Mouse (Mus musculus) right cerebral cortex, adult 18-20 months (tissue): ENCODE measurements around the gene Ino80e.

Source experiments
- DNase-seq: peaks from one replicate; pipeline ENCODE4 v3.0.0; 2022; ENCODE audit warnings: mixed read lengths

Gene Ino80e

GRCm38 (mm10) chr7:126855641-126856040 lies 6.5 kb downstream of the Ino80e start:
- DNase-seq: no peak

- DNase-seq: no peak
Measured at GRCm38 (mm10) chr7:126853454-126853853, 8.7 kb downstream of the Ino80e start.

DNA sequence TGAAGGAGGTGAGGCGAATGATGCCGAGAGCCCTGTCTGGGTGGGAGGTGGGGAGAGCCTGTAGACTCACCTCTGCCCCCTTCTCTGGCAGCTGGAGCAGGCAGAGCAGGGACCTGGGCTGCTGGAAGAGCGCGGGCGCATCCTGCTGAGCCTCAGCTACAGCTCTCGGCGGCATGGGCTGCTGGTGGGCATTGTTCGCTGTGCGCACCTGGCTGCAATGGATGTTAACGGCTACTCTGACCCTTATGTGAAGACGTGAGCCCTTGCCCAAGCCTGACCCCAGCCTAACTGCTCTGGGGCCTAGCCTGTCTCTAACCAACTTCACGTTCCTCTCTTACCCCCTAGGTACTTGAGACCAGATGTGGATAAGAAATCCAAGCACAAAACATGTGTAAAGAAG lies 11.0 kb downstream of the Ino80e start:
- no peak for DNase-seq

DNA sequence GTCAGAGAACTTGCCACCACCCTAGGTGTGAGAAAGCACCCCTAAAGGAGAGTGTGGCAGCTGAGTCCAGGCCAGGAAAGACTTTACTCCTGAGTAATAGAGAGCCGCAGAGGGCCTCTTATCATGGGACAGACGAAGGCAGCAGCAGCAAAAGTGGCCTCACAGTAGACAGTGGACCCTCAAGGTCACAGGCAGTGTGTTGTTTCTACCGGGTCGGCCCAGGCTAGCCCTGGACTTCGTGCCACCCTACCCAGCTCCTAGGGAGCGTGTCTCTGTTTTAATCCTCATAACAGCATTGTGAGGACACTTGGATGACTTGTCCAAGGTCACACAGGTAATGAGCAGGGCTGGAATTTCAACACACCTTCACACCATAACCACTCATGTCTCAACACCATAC lies 12.0 kb downstream of the Ino80e start:
- DNase-seq: no peak

- DNase-seq: peak; percentile 62
Measured at GRCm38 (mm10) chr7:126848794-126849193, 13.4 kb downstream of the Ino80e start.

DNA sequence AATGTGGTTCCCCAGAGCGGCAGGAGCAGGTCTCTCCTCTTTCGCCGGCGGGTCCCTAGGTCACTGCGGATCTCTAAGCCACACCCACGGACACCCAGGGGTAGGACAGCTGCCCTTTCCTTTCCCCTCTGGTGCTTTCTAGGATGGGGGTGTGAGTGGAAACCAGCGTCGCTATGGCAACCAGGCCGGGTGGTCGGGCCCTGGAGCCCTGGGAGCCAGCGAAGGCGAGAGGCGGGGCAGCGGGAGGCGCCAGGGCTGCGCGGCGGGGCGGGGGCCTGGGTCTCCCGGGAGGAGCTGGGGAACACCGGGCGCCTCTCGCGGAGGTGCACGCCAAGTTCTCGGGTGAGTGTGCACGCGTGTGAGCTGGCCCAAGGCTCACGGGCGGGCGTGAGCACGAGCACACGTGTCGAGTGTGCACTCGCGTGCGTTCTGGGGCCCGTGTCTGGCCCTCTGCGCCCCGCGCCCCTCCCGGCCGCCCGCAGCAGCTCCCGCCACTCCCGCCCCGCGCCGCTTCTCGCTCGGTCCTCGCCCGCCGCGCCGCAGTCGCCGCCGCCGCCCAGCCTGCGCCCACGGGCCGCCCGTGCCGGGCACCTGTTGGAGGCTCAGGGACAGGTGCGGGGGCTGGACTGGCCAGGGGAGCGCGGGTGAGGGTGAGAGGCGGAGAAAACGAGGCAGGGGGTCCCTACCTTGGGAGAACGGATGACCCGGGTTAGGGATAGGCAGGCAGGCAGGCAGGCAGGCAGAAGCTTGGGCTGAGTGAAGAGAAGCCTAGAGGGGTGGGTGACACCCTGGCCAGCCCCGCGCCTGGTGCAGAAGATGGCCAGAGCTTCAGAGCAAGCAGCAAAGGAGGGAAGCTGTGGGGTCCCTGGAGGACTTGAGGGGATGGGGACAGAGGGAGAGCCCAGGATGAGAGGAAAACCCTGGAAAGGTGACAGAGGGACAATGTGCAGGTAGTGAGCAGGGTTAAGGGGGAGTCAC lies 14.5 kb downstream of the Ino80e start:
- no peak for DNase-seq

GRCm38 (mm10) chr7:126847116-126847420 lies 15.1 kb downstream of the Ino80e start, which contains the start of gene Doc2a:
Gene Doc2a, plus strand, starts transcription at chr7:126847416.
- no peak for DNase-seq

DNA sequence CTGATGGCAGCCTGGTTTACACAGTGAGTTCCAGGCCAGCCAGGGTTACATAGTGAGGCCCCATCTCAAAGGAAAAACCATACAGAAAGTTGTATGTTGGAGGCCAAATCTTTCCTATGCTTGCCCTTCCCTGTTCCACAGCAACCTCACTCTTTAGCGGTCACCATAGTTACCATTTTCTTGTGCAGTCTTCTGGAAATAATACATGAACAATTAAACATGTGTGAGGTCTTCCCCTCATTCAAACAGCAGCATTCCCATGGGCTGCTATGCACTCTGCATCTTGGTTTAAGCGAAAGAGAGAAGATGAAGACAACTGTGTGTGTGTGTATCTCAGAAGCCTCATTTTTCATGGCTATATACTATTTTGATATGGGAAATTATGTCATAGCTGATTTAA lies 16.7 kb downstream of the Ino80e start:
- no peak for DNase-seq

- no peak for DNase-seq
Measured at GRCm38 (mm10) chr7:126843276-126843675, 18.9 kb downstream of the Ino80e start.

- no peak for DNase-seq
Measured at GRCm38 (mm10) chr7:126833294-126833693, 28.9 kb downstream of the Ino80e start.

DNA sequence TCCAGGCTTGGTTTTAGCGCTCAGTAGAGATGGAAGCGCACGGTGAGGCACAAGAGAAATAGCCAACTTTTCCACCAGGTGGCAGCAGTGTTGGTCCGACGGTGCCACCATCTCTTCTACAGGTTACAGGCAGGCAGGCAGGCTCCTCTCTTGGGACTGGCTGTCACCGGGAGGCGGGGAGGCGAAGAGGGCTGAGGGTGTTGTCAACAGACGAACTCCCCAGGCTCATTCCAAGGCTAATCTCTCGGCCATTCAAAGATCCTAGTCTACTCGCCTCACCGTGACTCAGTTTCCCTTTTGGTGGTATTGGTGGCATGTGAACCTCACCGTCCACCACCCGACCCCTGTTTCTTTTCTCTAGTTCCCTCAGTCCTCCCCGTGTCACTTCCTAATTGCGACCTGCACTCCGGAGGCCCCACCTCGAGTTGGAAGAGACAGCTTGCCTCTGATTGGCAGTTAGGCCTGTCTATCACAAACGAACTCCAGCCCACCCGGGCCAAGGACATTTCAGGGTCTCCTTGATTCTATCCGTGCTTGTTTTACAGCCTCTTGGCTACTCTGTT lies 30.1 kb downstream of the Ino80e start:
- DNase-seq: peak; percentile 81

GRCm38 (mm10) chr7:126831539-126831938 lies 30.6 kb downstream of the Ino80e start, which contains the start of gene 4930451I11Rik:
Gene 4930451I11Rik, minus strand, starts transcription at chr7:126831639.
- DNase-seq: no peak

DNA sequence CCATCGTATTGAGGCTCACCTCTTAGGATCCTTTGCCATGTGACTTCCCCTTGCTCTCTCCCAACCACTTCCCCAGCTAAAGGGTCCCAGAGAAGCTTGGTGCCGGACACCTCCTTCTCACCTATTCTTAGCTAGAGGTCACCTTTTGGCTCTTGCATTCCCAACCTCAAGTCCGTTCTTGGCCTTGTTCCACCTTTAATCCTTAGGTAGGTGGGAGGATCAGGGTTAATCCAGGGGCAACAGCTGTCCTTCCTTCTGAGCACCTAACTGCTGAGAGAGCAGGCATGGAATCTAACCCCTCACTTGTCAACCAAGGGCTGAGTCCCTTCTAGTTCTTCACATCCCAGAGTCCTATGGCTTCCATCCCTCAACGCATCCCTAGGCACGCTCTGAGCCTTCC lies 36.2 kb downstream of the Ino80e start:
- DNase-seq: no peak

GRCm38 (mm10) chr7:126825403-126825802 lies 36.8 kb downstream of the Ino80e start:
- DNase-seq: no peak

DNA sequence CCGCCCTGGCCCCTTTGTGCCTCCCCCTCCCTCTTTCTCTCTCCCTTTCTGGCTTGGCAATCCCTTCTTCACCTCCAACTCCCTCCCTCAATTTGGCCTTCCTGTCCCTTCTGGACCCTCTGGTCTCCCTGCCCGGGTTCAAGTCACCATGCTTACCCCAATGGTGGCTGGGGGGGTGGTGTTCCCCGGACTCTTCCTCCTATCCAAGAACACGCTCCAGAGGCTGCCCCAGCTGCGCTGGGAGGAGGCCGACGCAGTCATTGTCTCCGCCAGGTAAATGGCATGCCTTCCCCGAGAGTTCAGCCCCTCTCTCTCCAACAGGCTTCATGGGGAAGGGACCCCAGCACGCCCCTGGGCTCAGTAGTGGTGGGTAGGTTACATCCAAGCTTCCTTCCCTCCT lies 38.2 kb downstream of the Ino80e start:
- DNase-seq: no peak

DNA sequence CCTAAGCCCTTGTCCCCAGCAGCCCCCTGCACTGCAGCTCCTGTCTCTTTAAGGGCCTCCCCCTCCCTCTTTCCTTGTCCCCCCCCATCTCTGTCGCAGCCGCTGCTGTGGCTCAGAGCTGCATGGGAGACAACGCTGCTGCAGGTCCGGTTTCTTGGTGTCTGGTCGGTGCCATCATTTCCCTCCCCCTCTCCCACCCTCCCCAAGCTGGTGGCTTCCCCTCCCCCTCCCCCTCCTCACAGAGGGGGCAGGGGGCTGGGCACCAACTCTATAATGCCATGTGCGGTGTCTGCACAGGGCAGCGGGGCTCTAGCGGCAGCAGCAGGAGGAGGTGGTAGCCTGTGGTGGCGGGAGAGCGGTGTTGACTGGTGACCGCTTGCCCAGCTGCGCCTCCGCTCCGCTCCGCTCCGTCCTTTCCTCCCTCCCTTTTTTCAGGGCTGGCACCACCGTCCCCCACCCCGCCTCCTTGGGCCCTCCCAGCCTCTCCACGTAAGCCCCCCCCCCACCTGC lies 38.9 kb downstream of the Ino80e start:
- no peak for DNase-seq

GRCm38 (mm10) chr7:126822741-126823140 lies 39.4 kb downstream of the Ino80e start:
- DNase-seq: no peak

DNA sequence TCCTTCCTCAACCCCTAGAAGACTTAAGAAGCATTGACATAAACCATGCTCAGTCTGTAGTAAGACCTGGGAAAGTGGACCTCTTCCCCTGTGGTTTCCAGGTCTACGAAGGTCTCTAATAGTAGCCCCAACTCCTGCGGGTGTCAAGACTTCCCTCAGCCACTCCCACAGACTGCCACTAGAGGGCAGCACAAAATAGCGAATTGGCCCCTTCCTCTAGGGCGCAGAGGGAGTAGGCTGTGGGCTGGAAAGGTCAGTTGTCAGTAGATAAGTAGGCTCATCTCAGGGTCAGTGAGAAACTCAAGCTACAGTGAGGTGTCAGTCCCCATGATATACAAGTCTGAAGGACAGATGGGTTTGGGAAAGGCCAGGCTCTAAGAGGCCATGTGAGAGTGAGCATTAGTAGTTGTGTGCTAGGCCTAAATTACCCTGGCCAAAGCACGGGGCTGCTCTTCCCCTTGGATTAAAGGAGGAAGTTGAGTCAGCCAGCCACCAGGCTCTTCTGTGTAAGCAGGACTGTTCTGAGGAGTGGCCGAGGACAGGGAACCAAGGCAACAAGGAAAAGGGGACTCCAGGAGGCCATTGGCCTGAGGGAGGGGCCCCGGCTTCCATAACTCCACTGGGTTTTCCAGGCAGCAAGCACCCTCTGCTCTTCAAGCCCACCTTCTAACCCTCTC lies 40.2 kb downstream of the Ino80e start:
- peak; percentile 78 for DNase-seq

- no peak for DNase-seq
Measured at GRCm38 (mm10) chr7:126818818-126819217, 43.4 kb downstream of the Ino80e start.

- no peak for DNase-seq
Measured at GRCm38 (mm10) chr7:126817595-126817994, 44.6 kb downstream of the Ino80e start.

- DNase-seq: no peak
Measured at GRCm38 (mm10) chr7:126816494-126816893, 45.7 kb downstream of the Ino80e start.

DNA sequence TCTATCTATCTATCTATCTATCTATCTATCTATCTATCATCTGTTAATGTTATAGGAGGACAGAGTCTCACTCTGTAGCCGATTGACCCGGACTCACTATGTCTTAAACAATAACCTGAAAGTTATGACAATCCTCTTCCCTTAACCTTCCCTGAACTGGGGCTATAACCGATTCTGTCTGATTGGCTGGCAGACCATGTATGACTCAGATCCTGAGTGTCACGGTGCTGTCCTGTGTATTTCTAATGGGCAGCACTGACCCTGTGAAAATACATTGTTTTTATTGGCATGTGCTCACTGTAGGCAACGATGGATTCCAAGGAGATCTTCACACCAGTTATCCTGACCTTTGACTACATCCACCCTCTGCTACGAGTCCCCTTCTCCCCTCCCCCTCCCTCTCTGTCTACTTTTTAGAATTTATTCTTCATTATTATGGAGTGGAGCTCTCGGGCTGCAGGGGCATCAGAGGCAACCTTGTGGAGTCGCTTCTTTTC lies 46.4 kb downstream of the Ino80e start:
- DNase-seq: no peak

DNA sequence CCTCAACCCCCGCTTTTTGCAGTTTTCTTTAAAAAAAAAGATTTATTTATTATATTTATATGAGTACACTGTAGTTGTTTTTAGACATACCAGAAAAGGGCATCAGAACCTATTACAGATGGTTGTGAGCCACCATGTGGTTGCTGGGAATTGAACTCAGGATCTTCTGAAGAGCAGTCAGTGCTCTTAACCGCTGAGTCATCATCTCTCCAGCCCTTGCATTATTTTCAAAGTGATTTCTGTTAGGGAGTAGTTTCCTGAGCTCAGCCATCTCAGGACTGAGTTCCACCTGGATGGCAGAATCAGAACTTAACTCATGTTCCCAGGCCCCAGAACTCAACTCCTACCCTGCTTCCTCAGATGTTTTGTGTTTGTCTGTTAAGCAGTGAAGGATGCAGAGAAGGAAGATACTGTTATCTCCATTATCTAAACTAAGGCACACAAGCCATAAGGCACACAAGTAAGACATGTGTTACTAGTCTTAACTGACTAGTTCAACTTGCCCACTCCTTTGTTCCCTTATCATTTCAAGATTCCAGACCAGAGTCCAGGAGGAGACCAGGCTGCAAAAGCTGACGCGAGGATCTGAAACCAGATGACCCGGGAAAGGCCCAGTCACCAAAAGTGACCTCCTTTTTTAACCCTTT lies 52.3 kb downstream of the Ino80e start:
- no peak for DNase-seq
